Mouse (Mus musculus) ovary, postnatal 10 days (tissue): ENCODE results near the gene Lmna.

Source experiments
- DNase-seq: peaks from one replicate; pipeline ENCODE4 v3.0.0; 2022; ENCODE audit warnings: low spot score

Gene Lmna

GRCm38 (mm10) chr3:88500655-88501365 is 8.9 kb downstream of the Lmna start:
- DNase-seq: no peak

- no peak for DNase-seq
Observed at GRCm38 (mm10) chr3:88500087-88500486, 9.7 kb downstream of the Lmna start.

GRCm38 (mm10) chr3:88499580-88499979 is 10.2 kb downstream of the Lmna start:
- no peak for DNase-seq

GRCm38 (mm10) chr3:88495741-88496415 is 13.9 kb downstream of the Lmna start:
- no peak for DNase-seq

- DNase-seq: no peak
Observed at GRCm38 (mm10) chr3:88494836-88495628, 14.7 kb downstream of the Lmna start.

- no peak for DNase-seq
Observed at GRCm38 (mm10) chr3:88493706-88494582, 15.8 kb downstream of the Lmna start.

GRCm38 (mm10) chr3:88487396-88487795 is 22.4 kb downstream of the Lmna start:
- DNase-seq: no peak

- DNase-seq: no peak
Observed at GRCm38 (mm10) chr3:88486887-88487286, 22.9 kb downstream of the Lmna start.

GRCm38 (mm10) chr3:88486043-88486442 is 23.7 kb downstream of the Lmna start:
- no peak for DNase-seq

GRCm38 (mm10) chr3:88484597-88485316 is 25.0 kb downstream of the Lmna start:
- DNase-seq: no peak

- peak; percentile 67 for DNase-seq
Observed at GRCm38 (mm10) chr3:88483621-88484020, 26.1 kb downstream of the Lmna start.

GRCm38 (mm10) chr3:88483141-88483540 is 26.6 kb downstream of the Lmna start:
- no peak for DNase-seq

GRCm38 (mm10) chr3:88482336-88482735 is 27.4 kb downstream of the Lmna start:
- DNase-seq: no peak

- DNase-seq: no peak
Observed at GRCm38 (mm10) chr3:88481372-88482040, 28.2 kb downstream of the Lmna start.

GRCm38 (mm10) chr3:88480679-88481078 is 29.1 kb downstream of the Lmna start:
- no peak for DNase-seq

- no peak for DNase-seq
Observed at GRCm38 (mm10) chr3:88479828-88480227, 29.9 kb downstream of the Lmna start.

- no peak for DNase-seq
Observed at GRCm38 (mm10) chr3:88479163-88479562, 30.6 kb downstream of the Lmna start.

GRCm38 (mm10) chr3:88477735-88478134 is 32.0 kb downstream of the Lmna start:
- DNase-seq: peak; percentile 61

GRCm38 (mm10) chr3:88476403-88476802 is 33.4 kb downstream of the Lmna start:
- no peak for DNase-seq

GRCm38 (mm10) chr3:88473571-88473970 is 36.2 kb downstream of the Lmna start:
- DNase-seq: no peak

GRCm38 (mm10) chr3:88473020-88473419 is 36.7 kb downstream of the Lmna start:
- DNase-seq: no peak
